Mouse (Mus musculus): ENCODE results near the gene Gm10382.
"Not testable (repeated sequence)": the region's sequence is repeated elsewhere in the genome, so short reads cannot be mapped to it uniquely, and the experiment has no call there.

Gene Gm10382

GRCm38 (mm10) chr5:125418636-125419035 lies 29.5 kb downstream of the Gm10382 start:
- no peak for DNase-seq (ENCODE audit: low read depth, low spot score)

- no peak for DNase-seq (ENCODE audit: low read depth, low spot score)
Observed at GRCm38 (mm10) chr5:125419124-125419523, 30.0 kb downstream of the Gm10382 start.

- DNase-seq (ENCODE audit: low read depth, low spot score) = no peak
Observed at GRCm38 (mm10) chr5:125425698-125426276, 36.7 kb downstream of the Gm10382 start.

GRCm38 (mm10) chr5:125426343-125426742 lies 37.2 kb downstream of the Gm10382 start:
- no peak for DNase-seq (ENCODE audit: low read depth, low spot score)

GRCm38 (mm10) chr5:125432324-125432723 lies 43.2 kb downstream of the Gm10382 start:
- not testable (repeated sequence) for DNase-seq (ENCODE audit: low read depth, low spot score)

- peak; percentile 89 for DNase-seq (ENCODE audit: low read depth, low spot score)
Observed at GRCm38 (mm10) chr5:125433793-125434337, 44.7 kb downstream of the Gm10382 start, which contains the start of gene Dhx37. Gene Dhx37, minus strand, starts transcription at chr5:125434121.

- not testable (repeated sequence) for DNase-seq (ENCODE audit: low read depth, low spot score)
Observed at GRCm38 (mm10) chr5:125434347-125434746, 45.2 kb downstream of the Gm10382 start.

All from brain, embryonic 18.5 days (tissue).